Mouse (Mus musculus): ENCODE measurements around the gene Eno1. TPM values are rescaled to one million over a fixed set of nuclear protein-coding genes. Genes with fewer than 3 reads are reported as not detected.
"Not testable (repeated sequence)": the region's sequence is repeated elsewhere in the genome, so short reads cannot be mapped to it uniquely, and the experiment has no call there.

Eno1 gene
- total and polyA plus RNA-seq, 2 experiments from 2014 or later: 525 to 1,074 TPM

DNA sequence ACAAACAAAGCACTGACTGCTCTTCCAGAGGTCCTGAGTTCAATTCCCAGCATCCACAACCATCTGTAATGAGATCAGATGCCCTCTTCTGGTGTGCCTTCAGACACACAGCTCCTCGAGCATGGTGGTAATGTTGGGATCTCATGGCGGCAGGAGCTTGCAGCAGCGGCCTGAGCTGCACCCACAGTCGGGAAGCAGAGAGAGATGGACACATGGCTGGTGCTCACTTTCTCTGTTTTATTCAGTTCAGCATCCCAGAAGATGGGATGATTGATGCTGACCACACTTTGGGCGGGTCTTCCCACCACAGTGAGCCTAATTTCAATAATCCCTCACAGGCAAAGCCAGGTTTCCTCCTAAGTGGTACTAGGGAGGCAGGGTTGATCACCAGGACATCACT lies 39.0 kb downstream of the Eno1 start:
- Histone ChIP-seq H3K27ac (ENCODE audit: low read depth) (no peak overlapping the region), H3K27me3 (ENCODE audit: control insufficient read depth, insufficient read depth, low read length) (no peaks in the 10 kb centered on the region), H3K4me3 (ENCODE audit: low read depth, low read length) (no peak overlapping the region), H3K36me3 (replicated peaks; ENCODE audit: control insufficient read depth, insufficient read depth, low read length) (no peaks in the 10 kb centered on the region), H3K4me1 (ENCODE audit: control insufficient read depth, insufficient read depth) (peaks cover 15% of the 10 kb centered on the region), H3K4me2 (ENCODE audit: low read depth, low read length) (no peak overlapping the region), H3K9me3 (replicated peaks; ENCODE audit: control insufficient read depth, low read length) (no peaks in the 10 kb centered on the region), H3K9ac (replicated peaks; ENCODE audit: low read depth, low read length) (no peak overlapping the region)
- 83% methylated on average over 5 of the region's 5 CpGs for WGBS
- no peak for DNase-seq (ENCODE audit: low spot score)
- ATAC-seq (ENCODE audit: insufficient read depth, low read depth): no peak
- TF ChIP-seq EP300 (IDR thresholded peaks at IDR 0.05; ENCODE audit: low read depth) (no peak), CTCF (IDR thresholded peaks at IDR 0.05; ENCODE audit: low read depth) (no peak)

DNA sequence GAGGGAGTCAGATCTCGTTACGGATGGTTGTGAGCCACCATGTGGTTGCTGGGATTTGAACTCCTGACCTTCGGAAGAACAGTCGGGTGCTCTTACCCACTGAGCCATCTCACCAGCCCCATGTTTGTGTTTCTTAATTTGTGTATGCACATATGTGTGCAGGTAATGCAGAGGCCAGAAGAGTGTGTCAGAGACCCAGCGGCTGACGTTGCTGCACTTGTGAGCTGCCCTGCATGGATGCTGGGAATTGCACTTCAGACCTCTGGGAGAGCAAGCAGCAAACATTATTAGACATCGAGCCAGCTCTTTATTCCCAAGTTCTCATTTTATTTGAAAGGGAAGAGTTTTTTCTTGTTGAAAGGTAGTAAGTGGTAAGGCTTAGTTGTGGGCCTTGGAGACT lies 42.8 kb downstream of the Eno1 start:
- not testable (repeated sequence) for H3K9me3 ChIP-seq (replicated peaks; ENCODE audit: control insufficient read depth, low read length); ATAC-seq (ENCODE audit: insufficient read depth, low read depth); H3K4me3 ChIP-seq (ENCODE audit: low read depth, low read length); H3K27ac ChIP-seq (ENCODE audit: low read depth); H3K27me3 ChIP-seq (ENCODE audit: control insufficient read depth, insufficient read depth, low read length); H3K4me2 ChIP-seq (ENCODE audit: low read depth, low read length); H3K9ac ChIP-seq (replicated peaks; ENCODE audit: low read depth, low read length); DNase-seq (ENCODE audit: low spot score); H3K36me3 ChIP-seq (replicated peaks; ENCODE audit: control insufficient read depth, insufficient read depth, low read length)
- peaks cover 12% of the 10 kb centered on the region for H3K4me1 ChIP-seq (ENCODE audit: control insufficient read depth, insufficient read depth)
- WGBS: 87% methylated on average over 5 of the region's 7 CpGs

DNA sequence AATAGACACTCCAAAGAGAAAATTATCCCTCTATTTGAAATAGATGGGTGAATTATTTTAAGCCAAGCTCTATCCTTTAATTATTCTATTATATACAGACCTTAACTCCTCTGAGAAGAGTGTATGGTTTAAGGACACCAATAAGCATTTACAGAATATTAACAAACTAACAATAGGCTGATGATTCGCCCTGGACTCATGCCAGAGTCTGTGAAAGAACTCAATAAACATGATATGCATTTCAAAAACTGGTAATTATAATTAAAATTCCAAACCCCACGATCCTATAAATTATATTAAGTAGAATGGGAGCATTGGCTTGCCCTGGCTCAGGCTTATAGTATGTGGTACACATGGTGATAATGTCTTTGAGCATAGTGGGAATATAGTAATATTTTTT lies 43.5 kb downstream of the Eno1 start:
- 63% methylated on average over 2 of the region's 2 CpGs for WGBS
- no peak for DNase-seq (ENCODE audit: low spot score)
- no peak for ATAC-seq (ENCODE audit: insufficient read depth, low read depth)
- no peak overlapping the region for H3K9ac ChIP-seq (replicated peaks; ENCODE audit: low read depth, low read length)
- H3K36me3 ChIP-seq (replicated peaks; ENCODE audit: control insufficient read depth, insufficient read depth, low read length): no peaks in the 10 kb centered on the region
- TF ChIP-seq CTCF (IDR thresholded peaks at IDR 0.05; ENCODE audit: low read depth) (no peak), EP300 (IDR thresholded peaks at IDR 0.05; ENCODE audit: low read depth) (no peak)
- peak overlapping the region; percentile 95; the same call in 1 of the 2 replicates for H3K27ac ChIP-seq (ENCODE audit: low read depth)
- no peak overlapping the region for H3K4me3 ChIP-seq (ENCODE audit: low read depth, low read length)
- H3K4me1 ChIP-seq (ENCODE audit: control insufficient read depth, insufficient read depth): peaks cover 12% of the 10 kb centered on the region
- no peaks in the 10 kb centered on the region for H3K9me3 ChIP-seq (replicated peaks; ENCODE audit: control insufficient read depth, low read length)
- H3K27me3 ChIP-seq (ENCODE audit: control insufficient read depth, insufficient read depth, low read length): no peaks in the 10 kb centered on the region
- H3K4me2 ChIP-seq (ENCODE audit: low read depth, low read length): no peak overlapping the region

DNA sequence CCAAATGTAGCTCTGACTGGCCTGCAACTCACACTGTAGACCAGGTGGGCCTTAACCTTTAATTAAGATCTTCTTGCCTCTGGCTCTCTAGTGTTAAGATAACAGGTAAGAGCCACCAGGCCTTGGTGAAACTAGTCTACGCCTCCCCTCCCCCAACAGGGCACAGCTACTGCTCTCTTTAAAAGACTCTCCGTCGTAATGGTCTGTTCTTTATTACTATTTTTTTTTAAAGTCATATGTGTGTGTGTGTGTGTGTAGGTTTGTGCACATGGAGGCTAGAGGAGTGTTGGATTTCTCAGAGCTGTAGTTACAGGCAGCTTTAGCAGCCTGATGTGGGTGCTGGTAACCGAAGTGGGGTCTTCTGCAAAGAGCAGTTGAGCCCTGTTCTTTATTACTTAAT lies 43.9 kb downstream of the Eno1 start:
- Histone ChIP-seq H3K27ac (ENCODE audit: low read depth) (peak overlapping the region; percentile 95), H3K9me3 (replicated peaks; ENCODE audit: control insufficient read depth, low read length) (no peaks in the 10 kb centered on the region), H3K36me3 (replicated peaks; ENCODE audit: control insufficient read depth, insufficient read depth, low read length) (no peaks in the 10 kb centered on the region), H3K4me3 (ENCODE audit: low read depth, low read length) (peak overlapping the region; percentile 90), H3K27me3 (ENCODE audit: control insufficient read depth, insufficient read depth, low read length) (no peaks in the 10 kb centered on the region), H3K4me2 (ENCODE audit: low read depth, low read length) (peak overlapping the region; percentile 63), H3K4me1 (ENCODE audit: control insufficient read depth, insufficient read depth) (peaks cover 12% of the 10 kb centered on the region), H3K9ac (replicated peaks; ENCODE audit: low read depth, low read length) (peak overlapping the region; percentile 69; the same call in 1 of the 2 replicates)
- DNase-seq (ENCODE audit: low spot score) (no peak), ATAC-seq (ENCODE audit: insufficient read depth, low read depth) (no peak)
- 61% methylated on average over 4 of the region's 4 CpGs for WGBS
- no peak for TF ChIP-seq EP300 (IDR thresholded peaks at IDR 0.05; ENCODE audit: low read depth)
- no peak for TF ChIP-seq CTCF (IDR thresholded peaks at IDR 0.05; ENCODE audit: low read depth)

DNA sequence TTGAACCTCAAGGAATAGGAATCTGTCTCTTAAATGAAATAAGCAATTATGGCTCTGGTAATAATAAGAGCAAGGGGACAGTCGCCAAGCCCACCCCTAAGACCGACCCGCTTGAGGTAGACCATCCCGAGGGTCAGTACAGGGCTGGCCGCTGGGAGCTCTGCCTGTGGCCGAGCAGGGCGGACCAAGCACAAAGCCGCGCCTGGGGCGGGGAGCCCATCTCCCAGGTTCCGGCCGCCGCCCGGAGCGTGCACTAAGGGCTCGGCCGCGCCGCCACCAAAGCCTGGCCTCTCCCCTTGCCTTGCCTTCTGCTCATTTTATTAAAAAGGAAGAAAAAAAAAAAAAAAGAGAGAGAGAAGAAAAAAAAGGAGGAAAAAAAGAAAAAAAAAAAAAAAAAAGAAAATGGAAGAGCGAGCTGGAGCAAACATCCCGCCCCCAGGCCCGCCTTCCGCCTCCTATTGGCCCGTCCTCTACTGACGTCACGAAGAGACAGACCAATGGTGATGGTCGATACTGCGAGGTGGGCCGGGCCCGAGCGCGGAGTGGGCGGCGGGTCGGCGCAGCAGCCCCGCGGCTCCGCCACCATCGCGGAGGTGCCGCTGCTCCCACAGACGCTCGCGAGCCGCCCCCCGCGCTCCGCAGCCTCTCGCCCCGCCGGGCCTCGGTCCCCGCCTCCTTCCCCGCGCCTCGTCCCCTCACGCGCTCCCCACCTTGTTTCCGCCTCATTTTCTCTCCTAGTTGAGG lies 44.7 kb downstream of the Eno1 start, which contains the start of gene Rere:
Gene Rere (plus strand): TSS at position 629 of the 744 bp plus-strand sequence.
- under 1% methylated on average over 55 of the region's 60 CpGs for WGBS
- peak; percentile 94 for DNase-seq (ENCODE audit: low spot score)

More for the DNA sequence above, 44.7 kb downstream of the Eno1 start, which contains the start of gene Rere:
- peak within 1 kb of the TSS; percentile 73 for H3K4me2 ChIP-seq (ENCODE audit: low read depth, low read length)
- H3K36me3 ChIP-seq (replicated peaks; ENCODE audit: control insufficient read depth, insufficient read depth, low read length): no peaks in the 10 kb centered on the region
- H3K9ac ChIP-seq (replicated peaks; ENCODE audit: low read depth, low read length): peak within 1 kb of the TSS; percentile 96
- peaks cover 12% of the 10 kb centered on the region for H3K4me1 ChIP-seq (ENCODE audit: control insufficient read depth, insufficient read depth)
- peak; percentile 99 for ATAC-seq (ENCODE audit: insufficient read depth, low read depth)
- H3K27me3 ChIP-seq (ENCODE audit: control insufficient read depth, insufficient read depth, low read length): no peaks in the 10 kb centered on the region
- peak within 1 kb of the TSS; percentile 90 for H3K4me3 ChIP-seq (ENCODE audit: low read depth, low read length)
- peak within 1 kb of the TSS; percentile 96 for H3K27ac ChIP-seq (ENCODE audit: low read depth)
- no peaks in the 10 kb centered on the region for H3K9me3 ChIP-seq (replicated peaks; ENCODE audit: control insufficient read depth, low read length)
- TF ChIP-seq EP300 (IDR thresholded peaks at IDR 0.05; ENCODE audit: low read depth): no peak; the same call in 1 of the 2 replicates
- TF ChIP-seq CTCF (IDR thresholded peaks at IDR 0.05; ENCODE audit: low read depth): no peak
